Mouse (Mus musculus): Measurements from ENCODE around the gene Limk2. TPM values are rescaled to one million over a fixed set of nuclear protein-coding genes. Genes with fewer than 3 reads are reported as not detected.

The Limk2 gene
- polyA plus RNA-seq, 1 experiment from 2014 or later, result 91.8 TPM

DNA sequence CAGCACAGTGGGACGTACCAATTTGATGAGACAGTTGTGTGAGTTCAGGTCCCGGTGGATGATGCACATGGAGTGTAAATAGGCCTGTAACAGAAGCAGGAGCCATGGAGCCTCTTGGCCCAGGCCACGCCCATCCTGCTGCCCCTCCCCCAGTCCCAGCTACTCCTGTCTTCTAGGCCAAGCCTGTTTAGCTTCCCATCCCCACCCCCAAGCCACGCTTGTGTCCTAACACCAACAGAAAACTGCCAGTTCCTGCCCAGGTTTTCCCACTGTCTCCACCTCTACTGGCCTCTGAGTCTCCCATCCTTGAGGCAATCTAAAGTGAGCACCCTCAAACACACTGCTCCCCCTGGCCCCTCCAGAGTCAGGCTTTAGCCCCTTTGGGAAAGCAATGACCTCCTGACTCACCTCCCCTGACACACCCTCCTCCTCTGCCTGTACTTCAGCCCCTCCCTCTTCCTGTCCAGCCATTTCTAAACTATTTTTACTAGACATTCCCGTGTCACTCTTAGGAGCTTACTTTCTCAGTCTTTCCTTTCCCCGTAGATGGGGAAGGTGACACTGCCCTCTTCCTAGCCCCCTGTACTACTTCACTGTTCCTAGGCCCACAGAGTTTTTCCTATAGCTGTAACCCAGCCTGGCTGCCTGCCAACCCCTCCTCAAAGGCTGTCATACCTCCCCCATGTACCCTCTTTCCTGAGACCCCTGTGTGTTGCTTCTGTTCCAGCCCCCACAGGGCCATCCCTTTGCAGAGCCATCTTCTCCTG lies 60.2 kb downstream of the Limk2 start:
- Histone ChIP-seq H3K27me3 (ENCODE audit: control insufficient read depth, insufficient read depth, low read length) (no peaks in the 10 kb centered on the region), H3K4me2 (ENCODE audit: low read depth) (no peak overlapping the region), H3K9me3 (ENCODE audit: control insufficient read depth, low read length) (no peaks in the 10 kb centered on the region), H3K4me3 (ENCODE audit: low read depth, low read length) (no peak overlapping the region), H3K9ac (ENCODE audit: low read length) (no peak overlapping the region), H3K27ac (ENCODE audit: low read depth, low read length) (no peak overlapping the region), H3K36me3 (ENCODE audit: control insufficient read depth, insufficient read depth, low read length) (peaks cover 7% of the 10 kb centered on the region), H3K4me1 (ENCODE audit: control insufficient read depth, insufficient read depth, low read length) (no peaks in the 10 kb centered on the region)
- ATAC-seq (ENCODE audit: insufficient read depth, low FRiP score, low TSS enrichment), result no peak
- WGBS, result 36% methylated on average over 6 of the region's 6 CpGs
- DNase-seq (ENCODE audit: low spot score), result peak; percentile 44

DNA sequence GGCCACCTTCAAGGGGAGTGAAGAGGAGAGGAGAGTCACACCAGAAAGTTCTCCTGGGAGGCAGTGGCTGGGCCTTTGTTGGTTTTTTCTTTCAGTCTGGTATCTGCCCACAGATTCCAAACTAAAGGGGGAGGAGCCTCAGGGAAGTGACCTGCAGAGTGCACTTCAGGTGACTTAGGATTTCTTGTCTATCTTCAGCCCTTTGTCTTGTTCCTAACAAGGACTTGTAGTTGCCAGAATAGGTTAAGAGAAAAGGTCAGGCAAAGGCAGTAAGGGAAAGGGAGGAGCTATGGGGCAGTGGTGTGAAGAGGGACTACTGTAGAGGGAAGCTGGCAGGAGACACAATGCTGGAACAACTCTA lies 61.2 kb downstream of the Limk2 start:
- ATAC-seq (ENCODE audit: insufficient read depth, low FRiP score, low TSS enrichment) (no peak), DNase-seq (ENCODE audit: low spot score) (no peak)
- H3K27ac ChIP-seq (ENCODE audit: low read depth, low read length), result no peak overlapping the region
- H3K9me3 ChIP-seq (ENCODE audit: control insufficient read depth, low read length), result no peaks in the 10 kb centered on the region
- H3K27me3 ChIP-seq (ENCODE audit: control insufficient read depth, insufficient read depth, low read length), result no peaks in the 10 kb centered on the region
- no peak overlapping the region for H3K4me3 ChIP-seq (ENCODE audit: low read depth, low read length)
- no peak overlapping the region for H3K9ac ChIP-seq (ENCODE audit: low read length)
- no peak overlapping the region for H3K4me2 ChIP-seq (ENCODE audit: low read depth)
- peaks cover 6% of the 10 kb centered on the region for H3K36me3 ChIP-seq (ENCODE audit: control insufficient read depth, insufficient read depth, low read length)
- H3K4me1 ChIP-seq (ENCODE audit: control insufficient read depth, insufficient read depth, low read length), result no peaks in the 10 kb centered on the region

DNA sequence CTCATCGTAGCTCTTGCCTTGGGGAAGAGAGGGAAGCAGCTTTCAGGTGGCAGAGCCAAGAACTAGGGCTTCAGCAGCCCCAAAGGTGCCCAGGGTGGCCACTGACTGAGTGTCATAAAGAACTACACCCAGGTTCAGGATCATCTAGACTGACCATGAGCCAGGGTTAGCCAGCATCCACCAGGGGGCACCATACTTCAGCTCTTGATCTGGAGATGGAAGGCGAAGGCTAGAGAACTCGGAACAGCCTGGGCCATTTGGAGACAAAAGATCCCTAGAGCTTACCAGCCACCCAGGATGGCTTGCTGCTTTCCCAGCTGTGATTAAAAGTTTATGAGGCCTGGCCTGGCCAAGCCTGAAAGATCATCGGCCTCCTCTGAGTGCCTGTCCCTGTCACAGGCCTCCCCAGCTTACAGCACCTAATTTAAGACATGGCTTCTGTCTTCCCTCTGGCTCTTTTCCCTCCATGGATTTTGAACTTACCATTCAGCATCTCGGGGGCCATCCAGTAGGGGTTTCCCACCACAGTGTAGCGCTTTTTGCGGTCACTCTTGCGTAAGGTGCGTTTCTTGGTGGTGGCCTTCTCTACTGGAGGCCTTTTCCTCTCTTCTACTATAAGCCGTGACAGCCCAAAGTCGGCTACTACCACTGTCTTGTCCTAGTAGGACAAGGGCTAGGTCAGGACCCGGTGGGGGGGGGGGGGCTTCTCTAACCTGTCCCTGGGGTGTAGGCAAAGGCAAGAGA lies 61.7 kb downstream of the Limk2 start:
- Histone ChIP-seq H3K9ac (ENCODE audit: low read length) (no peak overlapping the region), H3K4me3 (ENCODE audit: low read depth, low read length) (no peak overlapping the region), H3K36me3 (ENCODE audit: control insufficient read depth, insufficient read depth, low read length) (peaks cover 5% of the 10 kb centered on the region), H3K27me3 (ENCODE audit: control insufficient read depth, insufficient read depth, low read length) (no peaks in the 10 kb centered on the region), H3K4me2 (ENCODE audit: low read depth) (no peak overlapping the region), H3K4me1 (ENCODE audit: control insufficient read depth, insufficient read depth, low read length) (no peaks in the 10 kb centered on the region), H3K9me3 (ENCODE audit: control insufficient read depth, low read length) (no peaks in the 10 kb centered on the region), H3K27ac (ENCODE audit: low read depth, low read length) (no peak overlapping the region)
- DNase-seq (ENCODE audit: low spot score) (peak; percentile 86), ATAC-seq (ENCODE audit: insufficient read depth, low FRiP score, low TSS enrichment) (peak; percentile 72)
- WGBS, result 58% methylated on average over 12 of the region's 12 CpGs

DNA sequence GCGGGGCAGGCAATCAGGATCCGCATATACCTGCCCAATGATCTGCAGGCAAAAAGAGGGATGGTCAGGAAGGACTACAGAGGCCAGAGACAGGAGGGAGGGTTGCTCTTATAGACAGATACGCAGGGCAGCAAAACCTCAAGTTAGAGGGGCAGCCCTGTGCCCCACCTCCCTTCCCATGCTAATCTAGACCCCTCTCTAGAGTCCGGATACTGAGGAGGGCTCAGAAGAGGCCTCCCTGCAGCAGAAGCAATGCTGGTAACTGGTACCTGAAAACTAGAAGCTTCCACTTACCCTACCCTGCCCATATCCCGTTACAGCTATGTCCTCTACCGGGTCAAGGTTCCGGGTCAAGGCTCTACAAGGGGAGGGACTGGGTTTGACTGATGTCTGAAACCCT lies 62.6 kb downstream of the Limk2 start:
- H3K4me1 ChIP-seq (ENCODE audit: control insufficient read depth, insufficient read depth, low read length), result no peaks in the 10 kb centered on the region
- 91% methylated on average over 7 of the region's 7 CpGs for whole genome bisulfite sequencing

DNA sequence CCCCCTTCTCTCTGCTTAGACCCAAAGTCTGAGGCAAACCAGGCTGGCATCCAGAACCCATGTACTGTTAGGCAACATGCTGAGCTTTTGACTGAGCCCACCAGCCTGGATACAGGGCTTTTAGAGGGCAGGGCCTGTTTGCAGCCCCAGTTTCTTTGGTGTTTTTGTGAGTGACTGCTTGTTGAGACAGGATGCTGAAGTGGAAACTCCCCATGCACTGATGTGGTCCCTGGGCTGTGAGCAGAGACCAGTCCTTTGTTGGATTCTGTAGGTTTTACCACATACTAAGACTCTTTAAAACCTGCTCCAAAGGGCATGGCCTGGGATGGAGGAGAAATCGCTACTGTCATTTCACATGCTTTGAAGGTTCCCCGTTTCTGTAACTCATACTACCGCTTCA lies 64.1 kb downstream of the Limk2 start:
- Histone ChIP-seq H3K4me1 (ENCODE audit: control insufficient read depth, insufficient read depth, low read length) (no peaks in the 10 kb centered on the region), H3K36me3 (ENCODE audit: control insufficient read depth, insufficient read depth, low read length) (no peaks in the 10 kb centered on the region; the same call in none of the 2 replicates), H3K9ac (ENCODE audit: low read length) (no peak overlapping the region), H3K27ac (ENCODE audit: low read depth, low read length) (no peak overlapping the region), H3K27me3 (ENCODE audit: control insufficient read depth, insufficient read depth, low read length) (no peaks in the 10 kb centered on the region), H3K4me3 (ENCODE audit: low read depth, low read length) (no peak overlapping the region), H3K9me3 (ENCODE audit: control insufficient read depth, low read length) (no peaks in the 10 kb centered on the region), H3K4me2 (ENCODE audit: low read depth) (no peak overlapping the region)
- 85% methylated on average over 3 of the region's 3 CpGs for WGBS
- DNase-seq (ENCODE audit: low spot score), result no peak
- ATAC-seq (ENCODE audit: insufficient read depth, low FRiP score, low TSS enrichment), result no peak

More for the DNA sequence above, 62.6 kb downstream of the Limk2 start:
- Histone ChIP-seq H3K9me3 (ENCODE audit: control insufficient read depth, low read length) (no peaks in the 10 kb centered on the region), H3K27me3 (ENCODE audit: control insufficient read depth, insufficient read depth, low read length) (no peaks in the 10 kb centered on the region), H3K36me3 (ENCODE audit: control insufficient read depth, insufficient read depth, low read length) (peaks cover 5% of the 10 kb centered on the region), H3K4me3 (ENCODE audit: low read depth, low read length) (no peak overlapping the region), H3K27ac (ENCODE audit: low read depth, low read length) (no peak overlapping the region), H3K9ac (ENCODE audit: low read length) (no peak overlapping the region), H3K4me2 (ENCODE audit: low read depth) (no peak overlapping the region)
- ATAC-seq (ENCODE audit: insufficient read depth, low FRiP score, low TSS enrichment), result no peak
- DNase-seq (ENCODE audit: low spot score), result no peak

DNA sequence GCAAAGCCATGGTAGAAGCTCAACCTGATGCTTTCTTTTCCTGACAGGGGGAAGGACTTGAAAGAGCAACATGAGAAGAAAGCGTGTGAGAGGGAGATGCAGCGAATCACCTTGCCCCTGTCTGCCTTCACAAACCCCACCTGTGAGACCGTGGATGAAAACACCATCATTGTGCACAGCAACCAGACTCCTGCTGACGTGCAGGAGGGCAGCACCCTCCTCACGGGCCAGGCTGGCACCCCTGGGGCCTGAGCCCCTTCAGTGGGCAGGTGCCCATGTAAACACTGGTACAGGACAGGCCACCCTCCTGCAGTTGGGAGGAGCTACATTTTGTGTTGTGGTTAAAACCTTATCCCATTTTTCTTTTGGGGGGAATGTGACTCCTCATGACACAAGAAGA lies 67.5 kb downstream of the Limk2 start:
- Histone ChIP-seq H3K9ac (ENCODE audit: low read length) (no peak overlapping the region), H3K27me3 (ENCODE audit: control insufficient read depth, insufficient read depth, low read length) (no peaks in the 10 kb centered on the region), H3K9me3 (ENCODE audit: control insufficient read depth, low read length) (no peaks in the 10 kb centered on the region), H3K27ac (ENCODE audit: low read depth, low read length) (no peak overlapping the region), H3K4me1 (ENCODE audit: control insufficient read depth, insufficient read depth, low read length) (peaks cover 8% of the 10 kb centered on the region), H3K4me3 (ENCODE audit: low read depth, low read length) (no peak overlapping the region), H3K4me2 (ENCODE audit: low read depth) (no peak overlapping the region), H3K36me3 (ENCODE audit: control insufficient read depth, insufficient read depth, low read length) (no peaks in the 10 kb centered on the region)
- DNase-seq (ENCODE audit: low spot score) (no peak), ATAC-seq (ENCODE audit: insufficient read depth, low FRiP score, low TSS enrichment) (no peak)
- 77% methylated on average over 5 of the region's 5 CpGs for WGBS

DNA sequence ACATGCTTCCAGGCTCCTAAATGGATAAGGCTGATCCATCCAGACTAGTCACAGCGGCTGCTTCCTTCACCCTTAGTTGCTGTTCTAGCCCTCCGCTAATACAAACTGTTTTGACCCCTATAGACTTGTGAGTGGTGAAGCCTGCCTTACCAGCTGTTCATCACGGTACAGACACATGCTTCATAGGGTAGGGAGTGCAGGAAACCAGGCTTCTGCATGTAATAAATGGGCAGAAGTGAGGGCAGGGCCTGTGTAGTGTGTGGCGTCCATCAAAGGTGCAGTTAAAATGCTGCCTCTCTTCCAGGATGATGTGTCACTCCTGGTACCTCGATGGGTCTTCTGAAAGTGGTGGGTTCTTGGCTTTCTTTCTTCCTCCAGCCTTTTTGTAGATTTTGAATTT lies 71.0 kb downstream of the Limk2 start:
- Histone ChIP-seq H3K27me3 (ENCODE audit: control insufficient read depth, insufficient read depth, low read length) (no peaks in the 10 kb centered on the region), H3K9ac (ENCODE audit: low read length) (peak overlapping the region; percentile 49), H3K4me3 (ENCODE audit: low read depth, low read length) (no peak overlapping the region), H3K4me1 (ENCODE audit: control insufficient read depth, insufficient read depth, low read length) (peaks cover 8% of the 10 kb centered on the region), H3K36me3 (ENCODE audit: control insufficient read depth, insufficient read depth, low read length) (no peaks in the 10 kb centered on the region), H3K9me3 (ENCODE audit: control insufficient read depth, low read length) (no peaks in the 10 kb centered on the region), H3K27ac (ENCODE audit: low read depth, low read length) (no peak overlapping the region), H3K4me2 (ENCODE audit: low read depth) (no peak overlapping the region)
- WGBS, result 56% methylated on average over 5 of the region's 5 CpGs
- ATAC-seq (ENCODE audit: insufficient read depth, low FRiP score, low TSS enrichment) (peak; percentile 54), DNase-seq (ENCODE audit: low spot score) (no peak)

DNA sequence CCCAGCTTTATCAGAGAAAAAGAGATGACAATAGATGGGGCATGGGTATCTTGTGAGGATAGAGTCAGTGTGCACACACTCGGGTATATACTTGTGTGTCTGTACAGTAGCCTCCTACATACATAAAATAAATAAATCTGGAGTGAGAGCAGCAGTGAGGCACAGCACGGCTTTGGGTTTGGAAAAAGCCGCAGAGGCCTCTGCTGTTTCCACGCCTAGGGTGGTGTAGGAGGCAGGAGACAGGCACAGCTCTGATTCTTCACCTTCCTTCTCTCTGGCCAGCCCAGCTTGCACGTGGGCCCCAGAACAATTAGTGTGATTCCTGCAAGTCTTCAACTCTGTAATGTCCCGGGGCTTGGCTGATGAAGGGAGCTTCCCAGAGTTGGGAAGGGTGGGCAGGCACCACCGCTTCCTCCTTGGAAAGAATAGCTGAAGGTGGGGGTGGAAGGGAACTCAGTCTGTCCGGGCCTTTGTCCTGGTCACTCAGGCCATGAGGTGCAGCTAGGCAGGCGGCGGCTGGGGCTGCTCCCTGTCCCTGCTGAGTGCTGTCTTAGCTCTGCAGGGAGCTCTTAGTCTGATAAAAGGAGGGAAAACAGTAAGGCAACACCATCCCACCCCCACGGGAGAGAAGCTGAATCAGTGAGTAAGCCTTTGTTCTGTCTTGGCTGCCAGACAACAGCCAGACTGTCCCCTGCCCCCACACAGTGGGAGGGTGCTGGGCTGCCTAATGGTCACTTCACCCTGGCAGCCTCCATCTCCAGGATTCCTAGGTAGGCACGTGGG lies 71.6 kb downstream of the Limk2 start:
- Histone ChIP-seq H3K27me3 (ENCODE audit: control insufficient read depth, insufficient read depth, low read length) (no peaks in the 10 kb centered on the region), H3K4me3 (ENCODE audit: low read depth, low read length) (no peak overlapping the region), H3K36me3 (ENCODE audit: control insufficient read depth, insufficient read depth, low read length) (no peaks in the 10 kb centered on the region), H3K4me2 (ENCODE audit: low read depth) (no peak overlapping the region), H3K4me1 (ENCODE audit: control insufficient read depth, insufficient read depth, low read length) (peaks cover 8% of the 10 kb centered on the region), H3K9ac (ENCODE audit: low read length) (peak overlapping the region; percentile 49), H3K27ac (ENCODE audit: low read depth, low read length) (peak overlapping the region; percentile 71), H3K9me3 (ENCODE audit: control insufficient read depth, low read length) (no peaks in the 10 kb centered on the region)
- 11% methylated on average over 12 of the region's 12 CpGs for WGBS
- ATAC-seq (ENCODE audit: insufficient read depth, low FRiP score, low TSS enrichment) (peak; percentile 70), DNase-seq (ENCODE audit: low spot score) (peak; percentile 69)

Data from neural tube, embryonic 11.5 days (tissue).